In genomic region chr15:84135472-84135871, GRCm38 (mm10) we compare ENCODE assay signal across 8 mouse cellular contexts. TPM values are rescaled to one million over a fixed set of nuclear protein-coding genes. Genes with fewer than 3 reads are reported as not detected.
DNase-seq lines count a peak whose midpoint lies in the region; ATAC-seq lines count a peak whose summit lies in the region.

No protein-coding gene starts in this region.

- peak; percentile 76 for DNase-seq in forebrain, embryonic 11.5 days (ENCODE audit: low spot score)
- peak; percentile 36 for DNase-seq in neural tube, embryonic 10.5 days (ENCODE audit: extremely low spot score, low spot score)
- DNase-seq in embryo, embryonic 11.5 days (ENCODE audit: low read depth, low spot score): peak; percentile 24
- DNase-seq in mesoderm, embryonic 11.5 days (ENCODE audit: low read depth, low spot score): peak; percentile 56
- no peak for DNase-seq in layer of hippocampus, adult 9-10 months (ENCODE audit: low spot score)
- no peak for DNase-seq in right cerebral cortex, adult 2 months (ENCODE audit: low spot score in 2 of 2)

- H3K36me3 ChIP-seq in forebrain, embryonic 11.5 days (ENCODE audit: control insufficient read depth, insufficient read depth, low read length): no peaks in the 10 kb centered on the region
- H3K36me3 ChIP-seq in forebrain, embryonic 16.5 days (ENCODE audit: control insufficient read depth, insufficient read depth): no peaks in the 10 kb centered on the region
- no peaks in the 10 kb centered on the region for H3K36me3 ChIP-seq in neural tube, embryonic 15.5 days

- H3K9me3 ChIP-seq in forebrain, embryonic 11.5 days (ENCODE audit: control insufficient read depth, low read length): no peaks in the 10 kb centered on the region
- H3K9me3 ChIP-seq in forebrain, embryonic 16.5 days (ENCODE audit: control insufficient read depth, low read length): no peaks in the 10 kb centered on the region
- H3K9me3 ChIP-seq in neural tube, embryonic 15.5 days (replicated peaks): no peaks in the 10 kb centered on the region

- H3K27me3 ChIP-seq in forebrain, embryonic 11.5 days (ENCODE audit: control insufficient read depth, insufficient read depth, low read length): no peaks in the 10 kb centered on the region
- no peaks in the 10 kb centered on the region for H3K27me3 ChIP-seq in forebrain, embryonic 16.5 days (replicated peaks; ENCODE audit: control insufficient read depth, insufficient read depth, low read length)
- H3K27me3 ChIP-seq in neural tube, embryonic 15.5 days (replicated peaks): no peaks in the 10 kb centered on the region

- no peak overlapping the region for H3K4me2 ChIP-seq in forebrain, embryonic 11.5 days (ENCODE audit: low read depth, low read length, severe bottlenecking)
- no peak overlapping the region for H3K4me2 ChIP-seq in forebrain, embryonic 16.5 days (ENCODE audit: low read length)
- H3K4me2 ChIP-seq in neural tube, embryonic 15.5 days: no peak overlapping the region

- peaks cover 8% of the 10 kb centered on the region; the same call in 1 of the 2 replicates for H3K4me1 ChIP-seq in forebrain, embryonic 11.5 days (replicated peaks; ENCODE audit: control insufficient read depth, insufficient read depth, low read length)
- peaks cover 4% of the 10 kb centered on the region; the same call in 1 of the 2 replicates for H3K4me1 ChIP-seq in forebrain, embryonic 16.5 days (replicated peaks; ENCODE audit: control insufficient read depth, insufficient read depth, low read length)
- H3K4me1 ChIP-seq in neural tube, embryonic 15.5 days: 0 out of 2 replicates have a peak, but pooled peaks cover 2% of the 10 kb centered on the region

- H3K9ac ChIP-seq in forebrain, embryonic 11.5 days (ENCODE audit: low read length): no peak overlapping the region
- H3K9ac ChIP-seq in forebrain, embryonic 16.5 days (replicated peaks; ENCODE audit: low read depth, low read length): no peak overlapping the region
- no peak overlapping the region for H3K9ac ChIP-seq in neural tube, embryonic 15.5 days (replicated peaks)

- H3K4me3 ChIP-seq in forebrain, embryonic 11.5 days (ENCODE audit: low read depth, low read length): no peak overlapping the region
- H3K4me3 ChIP-seq in forebrain, embryonic 16.5 days (replicated peaks; ENCODE audit: low read length): no peak overlapping the region
- H3K4me3 ChIP-seq in neural tube, embryonic 15.5 days (replicated peaks): no peak overlapping the region

- no peak overlapping the region for H3K27ac ChIP-seq in forebrain, embryonic 11.5 days (ENCODE audit: low read depth, low read length)
- H3K27ac ChIP-seq in forebrain, embryonic 16.5 days (ENCODE audit: low read length): no peak overlapping the region
- H3K27ac ChIP-seq in neural tube, embryonic 15.5 days (replicated peaks): no peak overlapping the region

- WGBS in forebrain, embryonic 11.5 days: 87% methylated on average over 5 of the region's 5 CpGs
- 84% methylated on average over 5 of the region's 5 CpGs for WGBS in forebrain, embryonic 16.5 days
- 91% methylated on average over 5 of the region's 5 CpGs for WGBS in neural tube, embryonic 15.5 days

- ATAC-seq in forebrain, embryonic 11.5 days (replicated peaks; ENCODE audit: low FRiP score): no peak
- ATAC-seq in forebrain, embryonic 16.5 days: no peak
- no peak for ATAC-seq in neural tube, embryonic 15.5 days (ENCODE audit: low FRiP score)

RNA-seq across cellular contexts. Expression of gene Pnpla5, which starts 12.5 kb away (rescaled TPM):
- polyA plus RNA-seq in forebrain, embryonic 11.5 days (2014; fragmentation: Nextera tagmentation; extraction: Ambion mirVana): not detected in 2 replicates
- polyA plus RNA-seq in forebrain, embryonic 16.5 days (2015; fragmentation: Nextera tagmentation; extraction: Ambion mirVana): not detected in 2 replicates
- polyA plus RNA-seq in neural tube, embryonic 15.5 days (2015; fragmentation: Nextera tagmentation; extraction: Ambion mirVana): not detected in 2 replicates

RNA-seq across cellular contexts. Expression of gene Sult4a1, which starts 29.9 kb away (rescaled TPM):
- 9.7 and 11.8 TPM in 2 replicates for polyA plus RNA-seq in forebrain, embryonic 11.5 days (2014; fragmentation: Nextera tagmentation; extraction: Ambion mirVana)
- polyA plus RNA-seq in forebrain, embryonic 16.5 days (2015; fragmentation: Nextera tagmentation; extraction: Ambion mirVana): 80.6 and 92.7 TPM in 2 replicates
- 130 and 150 TPM in 2 replicates for polyA plus RNA-seq in neural tube, embryonic 15.5 days (2015; fragmentation: Nextera tagmentation; extraction: Ambion mirVana)

RNA-seq across cellular contexts. Expression of gene Pnpla3, which starts 32.2 kb away (rescaled TPM):
- polyA plus RNA-seq in forebrain, embryonic 11.5 days (2014; fragmentation: Nextera tagmentation; extraction: Ambion mirVana): 1.6 and 2.0 TPM in 2 replicates
- polyA plus RNA-seq in forebrain, embryonic 16.5 days (2015; fragmentation: Nextera tagmentation; extraction: Ambion mirVana): 5.1 and 5.3 TPM in 2 replicates
- 5.9 and 6.6 TPM in 2 replicates for polyA plus RNA-seq in neural tube, embryonic 15.5 days (2015; fragmentation: Nextera tagmentation; extraction: Ambion mirVana)

RNA-seq across cellular contexts. Expression of gene Samm50, which starts 56.6 kb away (rescaled TPM):
- 78.8 and 83.0 TPM in 2 replicates for polyA plus RNA-seq in forebrain, embryonic 11.5 days (2014; fragmentation: Nextera tagmentation; extraction: Ambion mirVana)
- polyA plus RNA-seq in forebrain, embryonic 16.5 days (2015; fragmentation: Nextera tagmentation; extraction: Ambion mirVana): 88.5 and 91.8 TPM in 2 replicates
- 89.4 and 91.9 TPM in 2 replicates for polyA plus RNA-seq in neural tube, embryonic 15.5 days (2015; fragmentation: Nextera tagmentation; extraction: Ambion mirVana)

Comparison
In these comparisons a context has a peak if more than half of its experiments do, and no peak if none do; other contexts are left out.
1. DNase-seq: peak in forebrain, embryonic 11.5 days (single experiment), neural tube, embryonic 10.5 days (single experiment), embryo, embryonic 11.5 days (single experiment) and mesoderm, embryonic 11.5 days (single experiment); none in layer of hippocampus, adult 9-10 months (single experiment) and right cerebral cortex, adult 2 months (0 of 2).